Mouse (Mus musculus) left cerebral cortex, postnatal 25 days (tissue): ENCODE data around the gene Cercam. TPM values are rescaled to one million over a fixed set of nuclear protein-coding genes. Genes with fewer than 3 reads are reported as not detected.
A peak's percentile ranks its signal among the peaks of the same experiment; 100 is the strongest.
"Not testable (repeated sequence)": the region's sequence is repeated elsewhere in the genome, so short reads cannot be mapped to it uniquely, and the experiment has no call there.

ENCODE experiments used
- DNase-seq, 2 experiments: peaks; one replicate each; pipeline ENCODE4 v3.0.0; 2022; ENCODE audit warnings: low spot score in 2 of 2, mixed read lengths in 1 of 2
- intact Hi-C: fragments of 180-260 bp; cut with DNase I; formaldehyde crosslinking; loops from one replicate; pipeline ENCODE4 v1.15.1; 2025
- total RNA-seq, 2 experiments: library from RNA; stranded (reverse); gene quantifications; 2 replicates each; pipeline ENCODE4 v1.2.3; 2021

Cercam gene
- total RNA-seq, 2 experiments from 2014 or later: 4.6 to 5.8 TPM

DNA sequence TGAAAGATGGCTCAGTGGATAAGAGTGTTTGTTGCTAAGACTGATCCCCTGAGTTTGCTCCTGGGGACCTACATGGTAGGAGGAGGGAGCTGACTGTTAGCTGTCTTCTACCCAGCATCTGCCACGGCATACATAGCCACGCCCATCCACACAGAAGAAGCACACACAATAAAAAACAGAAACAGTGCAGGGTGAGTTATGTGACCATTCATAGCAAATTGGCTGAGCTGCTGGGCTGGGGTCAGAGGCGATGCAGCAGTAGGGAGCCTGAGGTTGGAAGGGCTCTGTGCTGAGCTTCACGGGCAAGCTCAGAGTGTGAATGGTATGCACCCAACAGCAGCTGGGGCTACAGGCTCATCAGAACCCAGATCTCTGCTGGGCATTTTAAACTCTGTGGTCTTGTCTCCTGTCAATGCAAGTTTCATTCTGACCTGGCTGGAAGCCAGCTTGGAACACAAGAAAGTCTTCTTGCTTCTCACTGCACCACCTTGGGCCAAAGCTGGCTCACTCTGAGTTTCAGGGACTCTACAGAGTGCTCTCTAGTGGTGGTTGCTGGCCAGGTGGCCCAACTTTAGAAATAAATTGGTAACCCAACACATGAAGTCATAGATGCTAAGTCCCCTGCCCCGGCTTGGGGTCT lies 19.0 kb upstream of the Cercam start:
- intact Hi-C loops: no loop called here
- DNase-seq: no peak

DNA sequence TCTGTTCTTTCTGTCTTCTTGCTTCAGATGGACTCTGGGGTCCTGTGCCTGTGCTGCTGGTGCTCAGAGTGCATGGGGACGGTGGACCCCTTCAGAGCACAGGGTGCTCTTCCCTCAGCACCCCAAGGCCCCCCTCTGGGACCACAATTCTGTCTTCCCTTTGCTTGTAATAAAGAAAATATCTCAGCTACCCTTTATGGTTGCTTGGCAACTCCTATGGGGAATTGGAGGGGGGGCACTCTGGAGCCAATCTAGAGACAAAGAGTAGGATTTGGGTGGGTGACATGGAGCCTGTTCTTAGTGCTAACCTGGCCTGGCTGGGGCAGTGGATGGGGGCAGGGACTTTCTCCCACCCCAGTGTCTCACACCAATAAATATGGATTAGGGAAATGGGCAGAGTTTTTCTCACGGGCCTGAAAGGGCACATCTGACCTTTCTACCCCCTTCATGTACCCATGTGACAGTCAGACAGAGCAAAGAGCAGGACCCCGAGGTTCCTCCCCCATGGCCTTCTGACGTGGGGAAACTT lies 15.9 kb upstream of the Cercam start:
- intact Hi-C loops: no loop called here
- no peak for DNase-seq

DNA sequence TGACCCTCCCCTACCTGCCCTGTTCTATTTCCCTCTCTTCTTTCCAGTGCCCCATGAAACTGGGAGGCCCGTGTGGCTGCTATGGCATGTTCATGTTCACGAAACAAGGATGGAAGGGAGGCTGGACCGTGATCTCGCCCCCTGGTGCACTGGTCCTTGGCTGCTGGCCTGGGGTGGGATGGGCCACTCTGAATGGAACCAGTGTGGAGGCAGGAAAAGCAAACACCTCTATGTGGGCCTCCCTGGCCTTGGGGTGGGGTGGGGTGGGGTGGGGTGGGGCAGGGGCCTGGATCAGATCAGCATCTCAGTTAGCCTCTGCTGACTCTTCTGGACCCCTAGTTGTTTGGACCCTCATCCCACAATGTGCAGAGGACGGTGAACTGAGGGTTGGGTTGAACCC lies 15.2 kb upstream of the Cercam start:
- DNase-seq: no peak
- intact Hi-C loops: no loop called here

DNA sequence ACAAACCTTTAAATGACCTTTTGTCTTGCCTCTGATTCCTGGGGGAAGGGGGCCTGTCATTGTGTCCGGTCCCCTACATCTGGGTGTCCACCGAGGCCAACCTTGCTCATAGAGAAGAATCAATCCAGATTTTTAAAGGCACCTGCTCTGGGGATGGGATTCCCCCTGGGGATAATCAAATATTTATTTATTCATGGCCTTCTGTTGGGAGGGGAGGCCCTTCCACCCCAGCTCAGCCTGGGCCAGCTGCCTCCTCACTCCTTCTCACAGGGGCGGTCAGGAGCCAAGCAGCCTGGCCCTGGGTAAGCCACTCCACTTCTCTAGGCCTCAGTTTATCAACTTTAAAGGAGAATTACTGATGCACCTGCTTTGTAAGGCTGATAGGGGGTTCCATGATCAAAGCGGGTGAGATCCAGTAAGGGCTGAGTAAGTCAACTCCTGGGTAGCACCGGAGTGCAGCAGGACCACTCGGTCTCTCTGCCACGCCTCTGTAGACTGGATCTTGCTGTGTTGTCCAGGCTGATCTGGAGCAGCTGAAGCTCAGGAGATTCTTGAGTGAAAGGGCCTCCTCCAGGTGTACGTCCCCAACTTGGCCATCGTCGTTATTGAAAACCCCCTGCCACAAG lies 13.3 kb upstream of the Cercam start:
- intact Hi-C loops: no loop called here
- no peak for DNase-seq

DNA sequence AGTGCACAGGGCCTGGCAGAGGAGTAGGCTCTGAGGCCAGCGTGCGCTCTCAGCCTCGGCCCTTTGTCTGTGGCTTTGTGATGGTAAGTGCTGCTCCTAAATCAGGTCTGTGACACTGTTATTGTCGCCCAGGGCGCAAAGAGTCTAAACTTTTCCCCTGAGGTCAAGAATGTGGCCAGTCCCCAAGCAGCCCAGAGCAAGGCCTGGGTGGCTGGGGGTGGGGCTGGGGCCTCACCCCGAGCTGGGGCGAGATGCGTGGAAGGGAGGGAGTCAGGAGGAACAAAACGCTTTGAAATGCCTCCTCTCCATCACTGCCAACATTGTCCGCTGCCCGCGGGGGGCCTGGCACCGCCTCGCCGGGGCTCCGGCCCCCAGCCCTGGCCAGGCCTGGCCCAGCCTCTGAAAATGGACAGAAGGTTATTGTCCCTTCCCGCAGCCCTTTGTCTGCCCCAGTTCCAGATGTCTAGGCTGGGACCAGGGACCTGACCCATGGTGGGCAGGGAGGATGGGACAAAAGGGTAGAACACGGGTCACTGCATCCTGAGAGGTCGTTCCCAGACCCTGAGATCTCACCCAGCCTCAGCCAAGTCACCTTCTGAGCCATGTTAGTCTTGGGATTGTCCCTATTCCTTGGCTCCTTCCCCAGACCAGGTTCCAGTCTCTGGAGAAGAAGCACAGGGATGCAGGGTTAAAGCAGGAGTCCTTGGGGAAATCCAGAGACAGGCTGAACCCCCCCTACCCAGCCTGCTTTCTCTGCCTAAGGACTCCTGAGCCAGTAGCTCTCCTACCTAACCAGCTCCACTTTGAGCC lies 12.3 kb upstream of the Cercam start:
- intact Hi-C loops: no loop called here
- DNase-seq: peak in 1 of 2 experiments; percentile 37

DNA sequence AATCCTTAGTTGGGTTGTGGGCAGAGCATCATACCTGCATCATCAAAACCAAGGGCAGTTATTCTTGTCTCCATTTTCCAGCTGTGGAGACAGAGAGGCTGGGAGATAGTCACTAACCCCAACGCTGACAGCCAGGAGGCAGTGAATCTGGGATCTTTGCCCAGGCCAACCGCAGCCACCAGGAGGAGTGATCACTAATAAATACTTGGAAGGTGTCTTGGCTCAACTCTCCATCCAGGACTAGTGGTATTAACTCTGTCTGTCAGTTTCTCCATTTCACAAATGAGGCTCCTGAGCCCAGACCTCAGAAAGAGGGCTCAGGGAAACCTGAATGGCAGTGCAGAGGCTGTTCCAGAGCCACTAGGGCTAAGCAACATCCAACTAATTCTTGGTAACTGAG lies 11.6 kb upstream of the Cercam start:
- intact Hi-C loops: no loop called here
- DNase-seq: no peak

DNA sequence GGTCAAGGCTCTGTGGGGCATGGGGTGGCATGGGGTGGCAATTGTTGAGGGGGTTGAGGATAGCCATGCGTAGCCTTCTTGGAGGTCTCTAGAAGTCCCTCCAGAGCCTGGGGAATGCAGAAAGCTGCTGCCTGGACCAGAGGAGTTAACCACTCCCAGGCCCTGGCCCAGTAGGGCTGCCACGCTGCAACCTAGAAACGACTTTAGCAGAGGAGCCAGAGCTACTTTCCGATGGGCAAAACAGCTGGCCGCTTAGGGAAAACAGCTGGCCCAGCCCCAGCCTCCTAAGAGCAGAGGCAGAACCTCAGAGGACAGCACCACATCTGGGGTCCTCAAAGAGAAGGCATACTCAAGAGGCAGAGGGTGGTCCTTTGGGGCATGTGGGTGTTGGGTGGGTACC lies 11.0 kb upstream of the Cercam start:
- intact Hi-C loops: loop anchor here (2.0 kb wide), 1 partner anchor 93 kb away; no protein-coding TSS in a partner anchor
- no peak for DNase-seq

DNA sequence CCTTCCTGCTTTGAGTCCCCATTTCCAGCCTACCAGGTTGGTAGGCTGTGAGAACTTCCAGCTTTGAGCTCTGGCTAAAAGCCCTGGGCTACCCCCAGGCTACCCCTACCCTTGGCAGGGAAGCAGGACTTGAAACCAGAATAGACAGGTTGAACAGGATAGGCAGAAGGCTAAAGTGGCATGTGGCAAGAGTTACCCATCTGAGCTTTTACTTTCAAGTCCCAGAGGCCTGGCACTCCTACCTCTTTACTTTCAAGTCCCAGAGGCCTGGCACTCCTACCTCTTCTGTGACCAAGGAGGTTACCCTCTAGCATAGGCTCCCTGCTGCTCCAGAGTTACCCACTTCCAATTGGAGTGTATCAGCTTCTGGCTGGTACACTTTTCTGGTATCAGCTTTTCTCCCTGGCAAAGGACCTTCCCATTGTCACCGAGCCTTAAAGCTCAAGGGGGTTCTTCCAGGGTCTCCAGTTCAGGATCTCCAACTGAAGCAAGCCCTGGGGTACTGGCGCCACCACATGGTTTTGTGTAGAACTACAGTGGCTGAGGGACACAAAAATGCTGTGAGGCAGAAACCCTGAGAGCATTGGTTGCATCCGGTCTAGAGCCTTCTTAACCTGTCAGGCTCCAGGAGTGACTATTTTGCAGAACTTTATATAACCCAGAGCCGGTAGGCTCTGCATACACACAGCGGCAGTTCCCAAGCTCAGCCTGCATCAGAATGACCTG lies 10.1 kb upstream of the Cercam start:
- peak in 1 of 2 experiments; percentile 54 for DNase-seq
- intact Hi-C loops: loop anchor here (1.0 to 2.0 kb wide), 2 partner anchors 42 to 94 kb away; no protein-coding TSS in a partner anchor

DNA sequence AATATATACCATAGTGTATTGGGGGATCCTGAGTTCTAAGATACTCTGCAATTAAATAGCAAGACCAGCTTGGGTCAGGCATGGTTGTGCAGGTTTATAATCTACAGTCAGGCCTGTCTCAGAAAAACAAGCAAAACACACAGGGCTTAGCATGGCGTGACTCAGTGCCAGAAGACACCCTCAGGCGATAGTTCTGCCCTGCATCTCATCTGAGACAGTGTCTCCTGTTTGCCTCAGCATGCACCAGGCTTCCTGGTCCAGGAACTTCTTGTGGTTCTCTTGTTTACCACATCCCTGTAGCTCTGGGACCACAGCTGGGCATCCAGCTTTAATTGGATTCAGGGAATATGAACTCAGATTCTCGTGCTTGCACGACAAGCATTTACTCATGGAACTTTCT lies 3.8 kb upstream of the Cercam start:
- DNase-seq: no peak
- intact Hi-C loops: no loop called here

DNA sequence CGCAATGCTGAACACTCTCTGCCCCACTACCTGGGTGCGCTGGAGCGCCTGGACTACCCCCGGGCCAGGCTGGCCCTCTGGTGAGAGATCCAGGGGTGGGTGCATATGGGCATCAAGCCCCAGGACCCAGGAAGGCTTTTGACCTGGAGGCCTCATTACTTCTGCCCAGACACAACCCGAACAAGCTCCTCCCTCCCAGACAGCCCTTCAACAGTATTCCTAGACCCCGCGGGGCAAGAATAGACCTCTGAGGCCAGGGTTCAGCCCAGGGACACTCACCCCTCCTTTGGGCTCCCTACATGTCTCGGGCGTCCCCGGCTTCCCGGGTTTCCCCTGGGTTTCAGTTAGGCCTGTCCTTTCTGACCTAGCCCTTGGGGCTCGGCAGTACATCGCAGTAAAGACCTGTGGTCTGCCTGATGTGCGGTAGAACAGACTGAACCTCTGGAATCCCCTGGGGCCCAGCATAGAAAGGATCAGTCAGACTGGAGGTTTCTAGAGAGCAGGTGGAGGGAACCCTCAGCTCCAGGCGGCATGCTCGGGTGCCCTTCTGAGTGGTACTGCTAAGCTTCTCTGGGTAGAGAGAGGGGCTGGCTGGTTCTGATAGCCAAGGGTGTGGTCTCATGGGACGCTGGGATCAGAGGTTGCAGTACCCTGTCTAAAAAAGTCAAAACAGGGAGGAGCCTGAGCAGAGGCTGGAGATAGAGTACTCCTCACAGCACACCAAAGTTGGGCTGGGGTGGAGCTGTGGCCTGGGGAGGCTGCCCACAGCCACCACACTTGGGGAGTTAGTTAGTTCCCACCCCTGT lies 885 bp downstream of the Cercam start:
- intact Hi-C loops: no loop called here
- no peak for DNase-seq

DNA sequence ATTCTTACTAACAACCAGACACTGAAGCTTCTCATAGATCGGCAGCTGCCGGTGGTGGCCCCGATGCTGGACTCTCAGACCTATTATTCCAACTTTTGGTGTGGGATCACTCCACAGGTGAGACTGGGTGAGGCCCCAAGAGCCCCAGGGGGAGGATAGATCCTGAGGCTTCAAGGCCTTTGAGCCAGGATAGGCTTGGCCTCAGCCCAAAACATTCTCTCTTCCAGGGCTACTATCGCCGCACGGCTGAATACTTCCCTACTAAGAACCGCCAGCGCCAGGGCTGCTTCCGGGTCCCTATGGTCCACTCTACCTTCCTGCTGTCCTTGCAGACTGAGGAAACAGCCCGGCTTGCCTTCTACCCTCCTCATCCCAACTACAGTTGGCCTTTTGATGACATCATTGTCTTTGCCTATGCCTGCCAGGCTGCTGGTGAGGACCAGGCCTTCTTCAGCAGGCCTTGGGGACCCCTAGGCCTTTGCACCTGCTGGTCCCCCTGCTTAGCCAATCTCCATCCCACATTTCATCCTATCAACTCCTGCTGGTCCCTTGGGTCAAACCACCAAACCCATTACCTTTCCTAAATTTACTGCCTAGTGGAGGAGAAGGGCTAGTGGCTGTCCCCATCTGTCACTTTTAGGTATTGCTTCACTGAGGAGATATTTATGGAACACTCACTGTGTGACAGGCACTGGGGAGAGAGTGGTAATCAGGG lies 3.8 kb downstream of the Cercam start:
- no peak for DNase-seq
- intact Hi-C loops: no loop called here

DNA sequence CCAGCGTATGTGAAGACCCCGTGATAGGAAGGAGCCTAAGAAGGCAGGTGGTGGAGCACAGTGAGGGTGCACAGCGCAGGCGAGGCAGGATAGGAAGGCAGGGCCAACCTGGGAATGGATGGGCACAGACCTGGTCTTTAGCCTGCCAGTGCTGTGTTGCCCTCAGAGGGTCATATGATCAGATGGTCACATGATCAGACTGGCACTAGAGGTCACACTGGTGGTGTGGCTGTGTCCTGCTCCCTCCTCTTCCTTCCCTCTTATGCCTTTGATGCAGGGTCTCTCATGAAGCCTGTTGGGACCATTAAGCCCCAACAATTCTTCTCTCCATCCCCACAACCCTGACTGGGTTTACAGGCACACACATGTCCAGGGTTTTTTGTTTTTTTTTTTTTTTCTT lies 4.8 kb downstream of the Cercam start:
- no peak for DNase-seq
- intact Hi-C loops: no loop called here

DNA sequence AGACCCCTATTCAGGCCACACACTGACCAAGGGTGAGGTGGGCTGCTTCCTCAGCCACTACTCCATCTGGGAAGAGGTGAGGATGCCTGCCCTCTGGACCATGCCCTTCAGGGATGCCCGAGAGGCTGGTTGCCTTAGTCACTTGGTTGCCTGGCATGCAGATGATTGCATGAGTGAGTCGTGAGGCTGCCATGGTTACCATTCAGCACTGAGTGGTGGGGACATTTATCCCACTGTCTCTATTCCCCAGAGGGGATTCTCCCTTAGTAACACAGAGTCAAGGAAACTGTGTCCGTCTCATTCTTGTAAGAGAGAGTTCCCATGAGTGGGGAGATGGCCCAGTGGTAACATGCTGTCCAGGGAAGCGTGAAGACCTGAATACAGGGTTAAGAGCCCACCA lies 9.1 kb downstream of the Cercam start:
- DNase-seq: no peak
- intact Hi-C loops: no loop called here

DNA sequence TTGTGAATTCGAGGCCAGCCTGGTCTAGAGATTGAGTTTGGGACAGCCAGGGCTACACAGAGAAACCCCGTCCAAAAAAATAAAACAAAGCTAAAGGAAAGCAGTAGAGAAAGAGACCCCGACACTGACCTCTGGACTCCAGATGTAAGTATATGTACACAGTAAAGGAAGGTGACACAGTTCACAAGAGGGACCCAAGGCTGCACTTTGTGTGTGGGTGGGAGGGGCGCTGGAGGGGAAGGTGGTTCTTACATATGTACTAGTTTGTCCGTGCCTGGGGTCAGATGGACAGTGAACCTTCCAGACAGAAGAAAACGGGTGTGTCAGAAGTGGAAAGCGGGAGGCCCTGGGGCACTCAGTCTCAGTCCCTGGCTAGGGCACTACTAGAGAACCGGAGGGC lies 10.2 kb downstream of the Cercam start:
- intact Hi-C loops: no loop called here
- no peak for DNase-seq

DNA sequence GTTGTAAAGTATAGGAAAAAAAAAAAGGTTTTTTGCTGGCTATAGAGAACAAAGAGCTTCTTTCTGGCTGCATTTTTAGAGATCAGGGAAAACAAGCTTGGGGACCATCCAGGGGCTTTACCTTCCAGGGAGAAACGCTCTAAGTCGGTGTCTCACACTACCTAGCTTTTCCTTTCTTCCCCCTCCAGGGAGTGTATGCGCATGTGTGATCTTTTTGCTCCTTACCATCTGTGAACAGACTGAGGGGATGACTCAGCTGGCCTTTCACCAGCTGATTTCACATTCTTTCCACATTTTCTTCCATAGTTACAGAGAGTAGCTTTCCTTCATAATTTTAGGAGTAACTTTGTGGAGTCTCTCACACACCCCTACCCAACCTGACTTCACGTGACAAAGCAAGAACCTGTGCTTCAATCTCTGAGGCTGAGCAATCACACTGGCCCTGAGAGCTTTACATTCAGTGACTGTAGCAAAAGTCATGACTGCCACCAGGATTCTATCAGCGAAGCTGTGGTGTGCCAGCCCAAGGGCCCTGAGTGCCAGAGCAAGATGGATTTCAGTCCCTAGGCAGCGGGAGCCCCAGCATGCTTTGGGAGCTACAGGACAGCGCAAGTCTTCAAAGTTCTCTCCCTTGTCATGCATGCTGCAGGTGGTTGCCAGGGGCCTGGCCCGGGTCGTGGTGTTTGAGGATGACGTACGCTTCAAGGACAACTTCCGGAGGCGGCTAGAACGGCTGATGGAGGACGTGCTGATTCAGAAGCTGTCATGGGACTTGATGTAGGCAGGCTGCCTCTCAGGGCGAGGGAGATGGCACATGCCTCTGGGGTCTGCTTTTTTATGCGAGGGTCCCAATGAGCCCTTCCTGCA lies 11.2 kb downstream of the Cercam start:
- intact Hi-C loops: no loop called here
- peak; percentile 42 to 83 for DNase-seq

DNA sequence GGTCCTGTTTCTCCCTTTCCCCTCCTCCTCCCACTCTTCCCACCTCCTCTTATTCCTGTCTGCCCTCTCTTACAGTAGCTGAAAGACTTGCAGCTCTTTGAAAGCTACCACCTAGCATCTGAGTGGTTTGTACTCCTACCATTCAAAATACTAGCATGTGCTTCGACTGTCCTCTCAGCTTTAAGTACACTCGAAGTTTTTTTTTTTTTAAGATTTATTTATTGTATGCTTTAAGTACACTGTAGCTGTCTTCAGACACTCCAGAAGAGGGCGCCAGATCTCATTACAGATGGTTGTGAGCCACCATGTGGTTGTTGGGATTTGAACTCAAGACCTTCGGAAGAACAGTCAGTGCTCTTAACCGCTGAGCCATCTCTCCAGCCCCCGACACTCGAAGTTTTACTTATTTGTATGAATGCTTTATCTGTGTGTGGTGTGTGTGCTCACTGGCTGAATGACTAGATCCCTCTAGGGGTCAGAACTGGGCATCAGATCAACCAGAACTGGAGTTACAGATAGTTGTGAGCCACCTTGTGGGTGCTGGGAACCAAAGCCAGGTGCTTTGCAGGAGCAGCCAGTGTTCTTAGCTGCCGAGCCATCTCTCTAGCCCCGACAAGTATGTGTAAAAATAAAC lies 17.8 kb downstream of the Cercam start:
- DNase-seq: not testable (repeated sequence)

More for the DNA sequence above, 17.8 kb downstream of the Cercam start:
- intact Hi-C loops: not testable (repeated sequence)
